Comparison of ENCODE assay signal across 7 mouse cellular contexts in genomic region chr10:7213066-7213630, GRCm38 (mm10). TPM values are rescaled to one million over a fixed set of nuclear protein-coding genes. Genes with fewer than 3 reads are reported as not detected.
DNase-seq lines count a peak whose midpoint lies in the region; ATAC-seq and TF ChIP-seq lines count a peak whose summit lies in the region.

No protein-coding gene starts in this region.

- WGBS in lung, postnatal 0 days, result 32% methylated on average over 10 of the region's 10 CpGs
- 60% methylated on average over 10 of the region's 10 CpGs for WGBS in forebrain, embryonic 13.5 days
- 47% methylated on average over 10 of the region's 10 CpGs for WGBS in liver, embryonic 11.5 days
- 23% methylated on average over 10 of the region's 10 CpGs for WGBS in stomach, embryonic 16.5 days

- ATAC-seq in lung, postnatal 0 days, result no peak
- no peak for ATAC-seq in forebrain, embryonic 13.5 days
- no peak for ATAC-seq in liver, embryonic 11.5 days (replicated peaks; ENCODE audit: low FRiP score)
- no peak for ATAC-seq in stomach, embryonic 16.5 days (ENCODE audit: insufficient read depth, low FRiP score)

- DNase-seq in lung, postnatal 0 days (ENCODE audit: low spot score), result peak; percentile 31
- no peak for DNase-seq in lung, postnatal 36 days
- no peak for DNase-seq in liver, embryonic 11.5 days (ENCODE audit: low spot score)
- no peak for DNase-seq in left cerebral cortex, adult 18-20 months (ENCODE audit: low spot score in 2 of 2)
- no peak for DNase-seq in urinary bladder, postnatal 36 days (ENCODE audit: low spot score in 2 of 2)

- peak overlapping the region; percentile 87 for H3K4me3 ChIP-seq in lung, postnatal 0 days (ENCODE audit: low read depth, low read length)
- no peak overlapping the region for H3K4me3 ChIP-seq in forebrain, embryonic 13.5 days
- H3K4me3 ChIP-seq in liver, embryonic 11.5 days (ENCODE audit: low read depth, low read length), result peak overlapping the region; percentile 76
- H3K4me3 ChIP-seq in stomach, embryonic 16.5 days (replicated peaks; ENCODE audit: low read length), result peak overlapping the region; percentile 89

- peaks cover 7% of the 10 kb centered on the region; the same call in 1 of the 2 replicates for H3K4me1 ChIP-seq in lung, postnatal 0 days (ENCODE audit: insufficient read depth, low read depth, low read length)
- H3K4me1 ChIP-seq in forebrain, embryonic 13.5 days, result peaks cover 28% of the 10 kb centered on the region
- peaks cover 24% of the 10 kb centered on the region for H3K4me1 ChIP-seq in liver, embryonic 11.5 days (replicated peaks; ENCODE audit: control insufficient read depth, insufficient read depth, low read length)
- peaks cover 36% of the 10 kb centered on the region for H3K4me1 ChIP-seq in stomach, embryonic 16.5 days (ENCODE audit: control insufficient read depth, insufficient read depth, low read length)

- no peak for TF ChIP-seq CTCF in lung, postnatal 0 days (IDR thresholded peaks at IDR 0.05)

- H3K9ac ChIP-seq in lung, postnatal 0 days (replicated peaks; ENCODE audit: low read depth), result peak overlapping the region; percentile 77; the same call in 1 of the 2 replicates
- no peak overlapping the region for H3K9ac ChIP-seq in forebrain, embryonic 13.5 days
- no peak overlapping the region for H3K9ac ChIP-seq in liver, embryonic 11.5 days (ENCODE audit: low read depth, low read length)
- H3K9ac ChIP-seq in stomach, embryonic 16.5 days (ENCODE audit: low read length), result peak overlapping the region; percentile 91; the same call in 1 of the 2 replicates

- H3K27me3 ChIP-seq in lung, postnatal 0 days (replicated peaks; ENCODE audit: insufficient read depth, low read length), result no peaks in the 10 kb centered on the region
- no peaks in the 10 kb centered on the region for H3K27me3 ChIP-seq in forebrain, embryonic 13.5 days
- H3K27me3 ChIP-seq in liver, embryonic 11.5 days (replicated peaks; ENCODE audit: control insufficient read depth, insufficient read depth, low read length), result no peaks in the 10 kb centered on the region
- no peaks in the 10 kb centered on the region for H3K27me3 ChIP-seq in stomach, embryonic 16.5 days (ENCODE audit: control insufficient read depth, insufficient read depth, low read length)

- TF ChIP-seq EP300 in lung, postnatal 0 days (IDR thresholded peaks at IDR 0.05), result no peak; the same call in 1 of the 2 replicates

- H3K36me3 ChIP-seq in lung, postnatal 0 days (ENCODE audit: insufficient read depth, low read length), result no peaks in the 10 kb centered on the region
- H3K36me3 ChIP-seq in forebrain, embryonic 13.5 days (ENCODE audit: poor library complexity, severe bottlenecking), result no peaks in the 10 kb centered on the region
- H3K36me3 ChIP-seq in liver, embryonic 11.5 days (ENCODE audit: control insufficient read depth, insufficient read depth, low read length), result no peaks in the 10 kb centered on the region
- no peaks in the 10 kb centered on the region for H3K36me3 ChIP-seq in stomach, embryonic 16.5 days (ENCODE audit: control insufficient read depth, insufficient read depth, low read length)

- H3K4me2 ChIP-seq in lung, postnatal 0 days (replicated peaks; ENCODE audit: low read depth, low read length), result peak overlapping the region; percentile 91
- peak overlapping the region; percentile 98 for H3K4me2 ChIP-seq in forebrain, embryonic 13.5 days
- H3K4me2 ChIP-seq in liver, embryonic 11.5 days, result peak overlapping the region; percentile 89
- H3K4me2 ChIP-seq in stomach, embryonic 16.5 days (ENCODE audit: low read depth, low read length), result peak overlapping the region; percentile 57

- H3K27ac ChIP-seq in lung, postnatal 0 days (ENCODE audit: low read length), result peak overlapping the region; percentile 94
- H3K27ac ChIP-seq in forebrain, embryonic 13.5 days, result no peak overlapping the region
- no peak overlapping the region for H3K27ac ChIP-seq in liver, embryonic 11.5 days (ENCODE audit: low read depth, low read length)
- H3K27ac ChIP-seq in stomach, embryonic 16.5 days (ENCODE audit: low read length), result peak overlapping the region; percentile 96

- H3K9me3 ChIP-seq in lung, postnatal 0 days (ENCODE audit: low read length), result no peaks in the 10 kb centered on the region
- no peaks in the 10 kb centered on the region for H3K9me3 ChIP-seq in forebrain, embryonic 13.5 days (replicated peaks)
- H3K9me3 ChIP-seq in liver, embryonic 11.5 days (ENCODE audit: control insufficient read depth, low read length), result no peaks in the 10 kb centered on the region
- no peaks in the 10 kb centered on the region for H3K9me3 ChIP-seq in stomach, embryonic 16.5 days (replicated peaks; ENCODE audit: control insufficient read depth, low read length)

RNA-seq across cellular contexts. Expression of gene Cnksr3, which starts 1.1 kb away (rescaled TPM):
- polyA plus RNA-seq in lung, postnatal 0 days (2015; fragmentation: Nextera tagmentation; extraction: Ambion mirVana), result 7.4 and 7.6 TPM in 2 replicates
- polyA plus RNA-seq in forebrain, embryonic 13.5 days (2015; fragmentation: Nextera tagmentation; extraction: Ambion mirVana), result 3.8 and 4.2 TPM in 2 replicates
- polyA plus RNA-seq in liver, embryonic 11.5 days (2014; fragmentation: Nextera tagmentation; extraction: Ambion mirVana), result 8.4 and 8.7 TPM in 2 replicates
- 14.1 and 14.8 TPM in 2 replicates for polyA plus RNA-seq in stomach, embryonic 16.5 days (2015; fragmentation: Nextera tagmentation; extraction: Ambion mirVana)
- total RNA-seq in left cerebral cortex, adult 18-20 months (2021), result 1 to 10 TPM; 3.6 to 3.8 TPM

Comparison
In these comparisons a context has a peak if more than half of its experiments do, and no peak if none do; other contexts are left out.
1. H3K27ac ChIP-seq: peak in lung, postnatal 0 days (single experiment) and stomach, embryonic 16.5 days (single experiment); none in forebrain, embryonic 13.5 days (single experiment) and liver, embryonic 11.5 days (single experiment).
2. H3K9ac ChIP-seq: peak in lung, postnatal 0 days (single experiment) and stomach, embryonic 16.5 days (single experiment); none in forebrain, embryonic 13.5 days (single experiment) and liver, embryonic 11.5 days (single experiment).
3. Peak in every context shown above with its lines, with median percentiles within 50 percentile points of each other: H3K4me2 ChIP-seq.